In the genomic region with DNA sequence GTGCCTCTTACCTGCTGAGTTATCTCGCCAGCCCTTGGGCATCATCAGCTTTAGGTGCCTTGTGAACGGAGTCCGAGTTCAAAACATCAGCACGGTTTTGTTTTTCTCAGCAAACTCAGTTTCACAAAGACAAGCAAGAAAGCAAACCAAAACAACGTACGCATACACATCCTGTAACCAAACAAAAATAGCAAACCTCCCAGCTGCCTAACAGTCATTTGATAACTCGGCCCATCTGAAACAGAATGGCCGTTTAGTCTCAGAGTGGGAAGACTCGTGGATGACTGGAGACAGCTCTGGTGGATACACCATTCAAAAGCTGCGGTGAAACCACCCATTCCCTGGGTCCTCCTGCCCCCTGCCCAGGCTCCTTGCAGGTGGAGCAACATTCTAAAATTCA, we compare ENCODE assay signal across 12 mouse cellular contexts.
"Had no signal": no experiment of that assay in that cellular context is flagged by ENCODE, and none has a peak within 500 bp of the region (broad histone marks: within the 10 kb centered on the region; RNA-seq: fewer than 3 reads in every experiment).

No protein-coding gene starts in this region.

- H3K9me3 ChIP-seq: kidney, embryonic 15.5 days; limb, embryonic 13.5 days; midbrain, embryonic 12.5 days; neural tube, embryonic 12.5 days; stomach, embryonic 15.5 days had no signal

- H3K27ac ChIP-seq: kidney, embryonic 15.5 days; limb, embryonic 13.5 days; liver, embryonic 14.5 days; midbrain, embryonic 12.5 days; neural tube, embryonic 12.5 days; stomach, embryonic 15.5 days had no signal

- DNase-seq: kidney, postnatal 14 days; left cerebral cortex, postnatal 4 days; lung, adult 18-20 months; retina, postnatal 1 day; right cerebral cortex, postnatal 4 days; thymus, postnatal 4 days had no signal

- H3K27me3 ChIP-seq: kidney, embryonic 15.5 days; midbrain, embryonic 12.5 days; neural tube, embryonic 12.5 days; stomach, embryonic 15.5 days had no signal

- H3K4me3 ChIP-seq: kidney, embryonic 15.5 days; limb, embryonic 13.5 days; midbrain, embryonic 12.5 days; neural tube, embryonic 12.5 days; stomach, embryonic 15.5 days had no signal

- H3K36me3 ChIP-seq: kidney, embryonic 15.5 days; limb, embryonic 13.5 days; midbrain, embryonic 12.5 days; neural tube, embryonic 12.5 days; stomach, embryonic 15.5 days had no signal

- H3K4me2 ChIP-seq: kidney, embryonic 15.5 days; limb, embryonic 13.5 days; midbrain, embryonic 12.5 days; neural tube, embryonic 12.5 days; stomach, embryonic 15.5 days had no signal

- H3K9ac ChIP-seq: kidney, embryonic 15.5 days; liver, embryonic 14.5 days; midbrain, embryonic 12.5 days; neural tube, embryonic 12.5 days; stomach, embryonic 15.5 days had no signal
